Mouse (Mus musculus) forebrain, embryonic 14.5 days (tissue): ENCODE data around the gene Ppif. TPM values are rescaled to one million over a fixed set of nuclear protein-coding genes. Genes with fewer than 3 reads are reported as not detected.

Experiments
- ATAC-seq: fragments of 200-750 bp; cut with Nextera tagmentation; 2 replicates; pipeline ENCODE4 v1.8.0; 2017; ENCODE audit warnings: mild to moderate bottlenecking, moderate library complexity
- DNase-seq: peaks from one replicate; pipeline ENCODE4 v3.0.0-alpha.2; 2015; ENCODE audit warnings: low spot score
- H3K27ac ChIP-seq: fragments of 300-500 bp; sonication (generic); 2 replicates; pipeline ENCODE4 v1.5.1; 2014; ENCODE audit warnings: low read depth, mild to moderate bottlenecking, control low read depth, low read length, moderate library complexity
- H3K27me3 ChIP-seq: fragments of 300-500 bp; sonication (generic); replicated peaks from 2 replicates; pipeline ENCODE4 v1.6.1; 2014; ENCODE audit warnings: low read length, control low read depth, mixed read lengths; ENCODE audit not compliant: control insufficient read depth, insufficient read depth
- H3K36me3 ChIP-seq: fragments of 300-500 bp; sonication (generic); 2 replicates; pipeline ENCODE4 v1.6.1; 2014; ENCODE audit warnings: low read length, control low read depth; ENCODE audit not compliant: control insufficient read depth, insufficient read depth
- H3K4me1 ChIP-seq: fragments of 300-500 bp; sonication (generic); 2 replicates; pipeline ENCODE4 v1.6.1; 2014; ENCODE audit warnings: antibody characterized with exemption, low read length, control low read depth; ENCODE audit not compliant: control insufficient read depth, insufficient read depth
- H3K4me2 ChIP-seq: fragments of 300-500 bp; sonication (generic); 2 replicates; pipeline ENCODE4 v1.6.1; 2014; ENCODE audit warnings: mild to moderate bottlenecking, control low read depth, low read length
- H3K4me3 ChIP-seq: fragments of 300-500 bp; sonication (generic); 2 replicates; pipeline ENCODE4 v1.5.1; 2014; ENCODE audit warnings: low read depth, low read length, control low read depth
- H3K9ac ChIP-seq: fragments of 300-500 bp; sonication (generic); 2 replicates; pipeline ENCODE4 v1.6.1; 2014; ENCODE audit warnings: mild to moderate bottlenecking, low read length, control low read depth, moderate library complexity
- H3K9me3 ChIP-seq: fragments of 300-500 bp; sonication (generic); replicated peaks from 2 replicates; pipeline ENCODE4 v1.6.1; 2016; ENCODE audit warnings: low read length, control low read depth, mixed read lengths; ENCODE audit not compliant: control insufficient read depth
- WGBS: fragments of 180-500 bp; shearing (Covaris S2); extraction: QIAGEN DNeasy Blood & Tissue Kit; methylation state at CpG from one replicate; pipeline ENCODE4 v1.1.7; 2014; 5-methylcytosine and 5-hydroxymethylcytosine counted together
- polyA plus RNA-seq: library from polyadenylated mRNA; unstranded; fragments of >200 nt; fragmentation: Nextera tagmentation; extraction: Ambion mirVana; gene quantifications from 2 replicates; pipeline ENCODE4 v1.2.1, GENCODE M21; 2014

The Ppif gene
- 25.3 and 28.2 TPM in 2 replicates for polyA plus RNA-seq

- DNase-seq (peak; percentile 96), ATAC-seq (peak; percentile 95)
- Histone ChIP-seq H3K27me3 (no peaks in the 10 kb centered on the region), H3K4me3 (peak within 1 kb of the TSS; percentile 88), H3K9me3 (no peaks in the 10 kb centered on the region), H3K9ac (peak within 1 kb of the TSS; percentile 83), H3K4me1 (peaks cover 12% of the 10 kb centered on the region), H3K36me3 (peaks cover 29% of the 10 kb centered on the region), H3K27ac (no peak within 1 kb of the TSS), H3K4me2 (peak within 1 kb of the TSS; percentile 98)
- WGBS = 0% methylated on average over 70 of the region's 70 CpGs
These were observed at the start of gene Ppif for GRCm38 (mm10) chr14:25693888-25694568. Gene Ppif, plus strand, starts transcription at chr14:25694154.

GRCm38 (mm10) chr14:25645717-25646116 is 48.2 kb upstream of the Ppif start:
- Histone ChIP-seq H3K27me3 (no peaks in the 10 kb centered on the region), H3K27ac (no peak overlapping the region), H3K9me3 (no peaks in the 10 kb centered on the region), H3K36me3 (peaks cover 86% of the 10 kb centered on the region), H3K4me1 (no peaks in the 10 kb centered on the region), H3K4me3 (no peak overlapping the region), H3K9ac (no peak overlapping the region), H3K4me2 (no peak overlapping the region)
- DNase-seq = no peak
- 91% methylated on average over 9 of the region's 9 CpGs for WGBS
- ATAC-seq = no peak

GRCm38 (mm10) chr14:25646161-25646621 is 47.8 kb upstream of the Ppif start:
- peak; percentile 42 for ATAC-seq
- Histone ChIP-seq H3K36me3 (peaks cover 90% of the 10 kb centered on the region), H3K4me1 (no peaks in the 10 kb centered on the region), H3K4me2 (no peak overlapping the region), H3K27me3 (no peaks in the 10 kb centered on the region), H3K9ac (no peak overlapping the region), H3K27ac (no peak overlapping the region), H3K9me3 (no peaks in the 10 kb centered on the region), H3K4me3 (no peak overlapping the region)
- DNase-seq = peak; percentile 80
- 59% methylated on average over 2 of the region's 2 CpGs for WGBS

GRCm38 (mm10) chr14:25651131-25651530 is 42.8 kb upstream of the Ppif start:
- Histone ChIP-seq H3K9ac (no peak overlapping the region), H3K27me3 (no peaks in the 10 kb centered on the region), H3K4me3 (no peak overlapping the region), H3K4me2 (no peak overlapping the region), H3K9me3 (no peaks in the 10 kb centered on the region), H3K36me3 (peaks cover 100% of the 10 kb centered on the region), H3K4me1 (no peaks in the 10 kb centered on the region), H3K27ac (no peak overlapping the region)
- 97% methylated on average over 4 of the region's 4 CpGs for WGBS
- no peak for DNase-seq
- no peak for ATAC-seq

- H3K9me3 ChIP-seq = no peaks in the 10 kb centered on the region
- DNase-seq = no peak
- no peak for ATAC-seq
- no peaks in the 10 kb centered on the region for H3K27me3 ChIP-seq
- no peak overlapping the region for H3K4me2 ChIP-seq
- no peak overlapping the region for H3K4me3 ChIP-seq
- no peak overlapping the region for H3K9ac ChIP-seq
- WGBS = 90% methylated on average over 9 of the region's 9 CpGs
- H3K4me1 ChIP-seq = no peaks in the 10 kb centered on the region
- H3K27ac ChIP-seq = no peak overlapping the region
- H3K36me3 ChIP-seq = peaks cover 100% of the 10 kb centered on the region
These were observed 42.0 kb upstream of the Ppif start for GRCm38 (mm10) chr14:25651905-25652304.

- Histone ChIP-seq H3K36me3 (peaks cover 100% of the 10 kb centered on the region), H3K9ac (no peak overlapping the region), H3K27ac (no peak overlapping the region), H3K9me3 (no peaks in the 10 kb centered on the region), H3K4me3 (no peak overlapping the region), H3K4me2 (no peak overlapping the region), H3K4me1 (no peaks in the 10 kb centered on the region), H3K27me3 (no peaks in the 10 kb centered on the region)
- DNase-seq = no peak
- ATAC-seq = no peak
- WGBS = 93% methylated on average over 14 of the region's 14 CpGs
These were observed 39.4 kb upstream of the Ppif start for GRCm38 (mm10) chr14:25654401-25655197.

GRCm38 (mm10) chr14:25660661-25661060 is 33.3 kb upstream of the Ppif start:
- no peaks in the 10 kb centered on the region for H3K4me1 ChIP-seq
- H3K36me3 ChIP-seq = peaks cover 99% of the 10 kb centered on the region
- H3K27me3 ChIP-seq = no peaks in the 10 kb centered on the region
- DNase-seq = no peak
- 70% methylated on average over 11 of the region's 11 CpGs for WGBS
- H3K9me3 ChIP-seq = no peaks in the 10 kb centered on the region
- ATAC-seq = no peak
- no peak overlapping the region for H3K4me2 ChIP-seq
- H3K4me3 ChIP-seq = no peak overlapping the region
- no peak overlapping the region for H3K9ac ChIP-seq
- no peak overlapping the region for H3K27ac ChIP-seq

- no peak for DNase-seq
- Histone ChIP-seq H3K4me1 (no peaks in the 10 kb centered on the region), H3K4me3 (no peak overlapping the region), H3K4me2 (no peak overlapping the region), H3K9me3 (no peaks in the 10 kb centered on the region), H3K27me3 (no peaks in the 10 kb centered on the region), H3K9ac (no peak overlapping the region), H3K27ac (no peak overlapping the region), H3K36me3 (peaks cover 98% of the 10 kb centered on the region)
- ATAC-seq = no peak
- 86% methylated on average over 17 of the region's 17 CpGs for WGBS
These were observed 32.6 kb upstream of the Ppif start for GRCm38 (mm10) chr14:25661185-25661920.
